Mouse (Mus musculus): ENCODE measurements at regions not wholly inside any gene's neighbourhood (a gene's known extent, or its start where the extent isn't known, plus 50 kb on each side); places are given as distances from the start of the nearest gene placed in this dataset.

- DNase-seq (ENCODE audit: low read depth): no peak
These were observed 348.2 kb downstream of the Fat4 start for GRCm38 (mm10) chr3:39234921-39235320.

- no peak for DNase-seq (ENCODE audit: low read depth)
These were observed 362.0 kb downstream of the Fat4 start for GRCm38 (mm10) chr3:39248712-39249111.

GRCm38 (mm10) chr3:39249224-39249892, 362.6 kb downstream of the Fat4 start:
- DNase-seq (ENCODE audit: low read depth): no peak

DNA sequence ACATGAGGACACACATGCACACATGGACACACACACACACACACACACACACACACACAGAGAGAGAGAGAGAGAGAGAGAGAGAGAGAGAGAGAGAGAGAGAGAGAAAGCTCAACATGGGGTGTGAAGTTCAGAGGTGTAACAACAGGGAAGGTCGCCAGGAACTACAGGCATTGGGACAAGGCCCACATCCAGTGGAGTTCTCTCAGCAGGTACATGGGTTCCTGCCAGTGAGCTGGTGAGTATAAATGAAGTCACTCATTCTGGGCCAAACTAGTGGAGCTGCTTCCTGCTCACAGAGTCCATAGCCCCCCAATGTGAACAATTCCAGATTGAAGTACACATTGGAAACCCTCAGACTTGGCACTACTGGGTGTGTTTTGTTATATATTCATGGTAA, 366.3 kb downstream of the Fat4 start:
- no peak for DNase-seq (ENCODE audit: low read depth)

DNA sequence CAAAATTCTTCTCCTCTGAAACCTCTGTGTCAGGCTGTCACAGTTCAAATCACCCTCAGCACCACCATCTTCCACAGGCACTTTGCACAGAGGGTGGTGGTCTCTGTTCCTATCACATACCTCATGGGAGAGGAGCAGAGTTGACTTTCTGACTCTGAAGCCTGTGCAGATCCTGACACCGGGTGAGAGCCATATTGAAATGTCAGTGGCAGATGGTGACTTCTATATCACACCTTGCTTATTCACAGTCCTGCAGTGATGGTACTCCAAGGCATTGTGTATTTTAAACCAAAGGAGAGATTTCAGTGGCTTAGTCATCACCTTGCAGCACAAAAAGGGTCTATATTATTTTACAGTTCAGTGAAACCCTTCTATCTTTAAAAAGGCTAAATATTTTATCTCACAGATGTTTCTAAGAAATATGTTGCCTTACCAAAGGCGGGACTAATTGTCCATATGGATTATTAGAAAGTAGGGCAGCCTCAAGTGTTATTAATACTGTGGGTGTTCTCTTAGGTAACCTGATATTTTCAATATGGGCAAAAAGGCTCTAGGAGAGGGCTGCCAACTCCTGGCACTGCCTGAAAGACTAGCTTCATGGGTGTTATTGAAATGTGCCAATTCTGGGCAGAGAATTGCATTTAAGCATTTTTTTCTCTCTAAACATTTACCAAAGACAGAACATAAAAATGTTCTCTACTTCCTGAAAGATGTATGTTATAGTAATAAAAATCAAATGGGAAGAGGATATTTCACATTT, 378.1 kb downstream of the Fat4 start:
- no peak for DNase-seq (ENCODE audit: low read depth)

DNA sequence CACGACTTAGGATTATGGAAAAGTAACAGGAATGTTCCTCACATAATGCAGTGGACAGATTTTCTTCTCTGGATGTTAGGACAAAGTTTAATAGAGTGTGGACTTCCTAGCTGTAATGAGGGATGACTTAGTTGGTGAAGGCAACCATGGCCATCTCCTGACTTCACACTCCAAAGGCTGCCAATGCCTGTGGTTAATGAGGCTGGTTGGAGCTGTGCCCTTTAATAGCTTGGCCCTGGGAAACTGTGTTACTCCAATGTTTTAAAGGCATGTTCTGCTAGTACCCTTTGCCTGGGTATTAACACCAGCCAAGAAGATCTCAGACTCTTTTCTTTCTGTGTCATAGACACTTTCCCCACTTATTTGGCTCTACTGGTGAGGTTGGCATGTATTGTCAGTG, 378.9 kb downstream of the Fat4 start:
- no peak for DNase-seq (ENCODE audit: low read depth)

GRCm38 (mm10) chr3:39269388-39269787, 382.6 kb downstream of the Fat4 start:
- DNase-seq (ENCODE audit: low read depth): no peak

- no peak for DNase-seq (ENCODE audit: low read depth)
These were observed 385.9 kb downstream of the Fat4 start for GRCm38 (mm10) chr3:39272616-39273015.

- no peak for DNase-seq (ENCODE audit: low read depth)
These were observed 390.2 kb downstream of the Fat4 start for GRCm38 (mm10) chr3:39276897-39277296.

DNA sequence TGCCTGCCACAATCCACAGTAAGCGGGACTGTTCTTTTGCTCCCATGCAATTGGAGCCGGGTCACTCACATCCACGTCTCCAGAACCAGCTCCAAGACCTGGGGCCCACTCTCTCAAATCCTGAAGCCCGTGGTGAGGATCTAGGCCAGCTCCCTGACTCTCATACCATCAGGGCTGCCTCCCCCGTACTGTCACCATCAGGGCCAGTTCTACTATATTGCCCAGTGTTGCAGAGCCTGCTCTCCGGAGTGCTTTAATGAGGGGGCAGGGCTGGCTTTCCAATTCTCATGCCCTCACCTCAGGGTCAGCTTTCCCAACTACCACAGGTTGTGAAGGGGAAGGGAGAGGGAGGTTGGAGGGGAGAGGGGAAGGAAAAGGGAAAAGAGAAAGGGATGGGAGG, 390.6 kb downstream of the Fat4 start:
- no peak for DNase-seq (ENCODE audit: low read depth)

DNA sequence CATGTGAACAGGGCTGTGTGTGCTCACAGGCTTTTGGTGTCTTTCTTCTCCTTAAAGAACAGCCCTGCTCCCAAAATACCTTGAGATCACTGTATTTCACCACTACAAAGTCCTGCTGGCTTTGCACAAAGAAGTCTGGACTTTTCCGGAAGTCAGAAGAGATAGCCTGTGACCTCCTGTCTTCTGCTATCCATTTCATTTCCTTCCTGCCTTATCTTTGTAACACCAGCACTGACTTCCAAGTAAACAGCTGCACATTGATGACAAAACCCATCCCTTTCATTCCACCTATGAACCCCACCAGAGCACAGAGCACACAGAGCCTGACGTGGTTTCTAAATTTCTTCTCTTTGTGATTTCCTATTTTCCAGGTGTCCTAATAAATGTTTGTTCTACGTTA, 408.5 kb downstream of the Fat4 start:
- DNase-seq (ENCODE audit: low read depth): no peak

DNA sequence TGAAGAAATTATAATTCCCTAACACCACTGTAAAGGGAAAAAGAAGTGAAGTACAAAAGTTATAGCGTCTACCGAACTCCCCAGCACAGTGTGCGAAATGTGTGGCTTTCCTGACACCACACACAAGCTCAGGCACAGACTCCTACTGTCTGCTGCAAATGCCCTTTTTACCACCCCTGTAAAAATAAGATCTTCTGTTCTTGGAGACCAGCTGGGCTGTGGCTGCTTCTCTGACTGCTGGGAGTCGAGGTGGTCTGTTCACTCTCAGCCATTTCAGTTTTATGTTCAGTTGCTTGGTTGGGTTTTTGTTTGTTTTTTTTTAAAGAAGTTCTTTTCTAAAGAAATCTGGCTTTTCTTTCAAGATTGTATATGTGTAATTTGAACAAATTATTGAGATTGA, 409.5 kb downstream of the Fat4 start:
- DNase-seq (ENCODE audit: low read depth): no peak

DNA sequence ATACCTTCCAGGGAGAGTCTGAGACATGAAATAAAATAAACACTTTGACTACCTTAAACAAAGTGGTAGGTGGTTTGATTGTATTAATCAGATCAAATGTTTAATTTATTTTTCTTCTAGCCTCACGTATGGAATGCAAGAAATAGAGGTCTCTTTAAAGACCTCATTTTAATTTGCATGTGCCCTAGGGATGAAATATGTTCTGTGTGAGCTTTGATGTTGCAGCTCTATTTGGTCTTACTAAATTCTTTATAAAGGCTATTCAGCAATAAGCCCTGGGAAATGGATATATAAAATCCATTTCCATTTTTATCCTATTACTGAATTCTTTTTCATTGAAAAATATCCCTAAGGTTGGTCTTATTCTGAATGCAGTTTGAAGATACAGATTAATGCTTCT, 422.7 kb downstream of the Fat4 start:
- DNase-seq (ENCODE audit: low read depth): no peak

GRCm38 (mm10) chr3:39313563-39313962, 426.8 kb downstream of the Fat4 start:
- DNase-seq (ENCODE audit: low read depth): no peak

DNA sequence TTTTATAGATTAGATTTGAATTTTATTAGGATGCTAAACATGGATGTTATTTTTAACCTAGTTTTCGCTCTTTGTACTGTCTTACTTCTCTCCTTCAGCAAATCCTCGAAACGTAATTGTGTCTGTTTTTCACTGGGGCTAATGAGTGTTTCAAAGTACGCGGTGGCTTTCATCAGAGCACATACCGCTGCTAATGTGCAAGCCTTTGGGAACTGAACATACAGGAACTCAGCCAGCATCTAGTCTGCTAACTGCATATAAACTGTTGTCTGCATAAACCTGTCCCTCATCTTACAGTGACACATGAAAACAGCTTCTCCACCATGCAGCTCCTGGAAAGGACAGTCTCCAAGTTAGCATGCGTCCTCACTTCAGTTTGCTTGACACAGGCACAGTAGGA, 434.1 kb downstream of the Fat4 start:
- DNase-seq (ENCODE audit: low read depth): no peak

GRCm38 (mm10) chr3:39322225-39322624, 435.5 kb downstream of the Fat4 start:
- no peak for DNase-seq (ENCODE audit: low read depth)

GRCm38 (mm10) chr3:39335612-39336230, 449.0 kb downstream of the Fat4 start:
- no peak for DNase-seq (ENCODE audit: low read depth)

DNA sequence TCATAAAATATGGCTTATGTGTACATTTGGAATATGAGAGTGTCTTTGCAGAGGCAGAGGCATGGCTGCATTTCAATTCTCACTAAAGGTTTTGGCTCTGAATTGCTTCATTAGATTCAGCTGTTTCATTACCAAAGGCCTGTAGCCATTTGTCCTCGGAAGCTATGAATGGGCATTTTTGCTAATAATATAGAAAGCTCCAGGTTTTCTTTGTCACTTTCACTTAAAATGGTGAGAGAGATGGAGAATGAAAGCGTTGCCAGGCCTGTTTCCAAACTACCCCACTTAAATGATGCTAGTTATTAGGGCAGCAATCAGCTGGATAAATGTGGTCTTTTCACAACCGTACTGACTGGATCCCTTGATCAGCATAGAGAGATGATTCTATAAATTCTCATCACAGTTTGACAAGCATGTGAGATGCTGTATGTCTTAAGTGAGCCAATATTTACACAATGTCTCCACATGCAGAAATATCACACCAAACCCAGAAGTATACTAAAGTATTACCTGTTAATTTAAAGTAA, 454.5 kb downstream of the Fat4 start:
- DNase-seq (ENCODE audit: low read depth): no peak

DNA sequence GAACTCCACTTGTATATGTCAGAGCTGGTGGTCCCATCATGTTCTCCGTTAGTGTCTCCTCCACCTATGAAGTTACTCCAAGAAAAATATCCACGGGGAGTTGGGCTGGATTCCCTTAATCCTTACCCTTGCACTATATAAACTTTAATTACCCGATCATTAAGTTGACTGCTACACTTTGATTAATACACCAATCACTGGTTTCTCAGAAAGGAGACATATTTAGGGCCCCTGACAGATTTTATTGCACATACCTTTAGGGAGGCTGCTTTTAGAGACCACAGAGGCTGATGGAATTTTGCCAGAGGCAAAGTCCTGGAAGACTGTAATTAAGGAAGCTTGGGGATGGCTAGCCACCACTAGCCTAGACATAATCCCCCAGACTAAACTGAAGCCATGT, 457.3 kb downstream of the Fat4 start:
- no peak for DNase-seq (ENCODE audit: low read depth)

DNA sequence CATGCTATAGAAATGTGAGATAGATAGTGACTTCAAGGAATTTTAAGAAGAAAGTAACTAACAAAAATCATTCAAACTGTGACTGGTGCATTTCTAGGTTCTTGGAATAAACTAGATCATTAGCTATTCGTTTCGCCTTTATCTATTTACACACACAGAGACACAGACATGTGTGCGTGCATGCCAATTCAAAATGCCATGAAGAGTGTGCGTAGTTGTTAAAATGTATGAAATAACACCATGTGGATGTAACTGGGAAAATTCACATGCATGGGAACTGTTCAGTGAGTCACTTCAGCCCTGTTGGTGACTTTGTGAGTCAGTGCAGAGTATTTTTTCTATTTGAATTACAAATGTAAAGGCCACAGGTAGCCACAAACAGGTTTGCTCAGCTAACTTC, 460.8 kb downstream of the Fat4 start:
- no peak for DNase-seq (ENCODE audit: low read depth)

GRCm38 (mm10) chr3:39357012-39357411, 470.3 kb downstream of the Fat4 start:
- DNase-seq (ENCODE audit: low read depth): no peak

GRCm38 (mm10) chr3:39360278-39360677, 473.5 kb downstream of the Fat4 start:
- no peak for DNase-seq (ENCODE audit: low read depth)

GRCm38 (mm10) chr3:39370926-39371325, 484.2 kb downstream of the Fat4 start:
- DNase-seq (ENCODE audit: low read depth): peak; percentile 1
